Mouse (Mus musculus): ENCODE measurements around the gene Ptpre.
"Not testable (repeated sequence)": the region's sequence is repeated elsewhere in the genome, so short reads cannot be mapped to it uniquely, and the experiment has no call there.

The Ptpre gene

DNA sequence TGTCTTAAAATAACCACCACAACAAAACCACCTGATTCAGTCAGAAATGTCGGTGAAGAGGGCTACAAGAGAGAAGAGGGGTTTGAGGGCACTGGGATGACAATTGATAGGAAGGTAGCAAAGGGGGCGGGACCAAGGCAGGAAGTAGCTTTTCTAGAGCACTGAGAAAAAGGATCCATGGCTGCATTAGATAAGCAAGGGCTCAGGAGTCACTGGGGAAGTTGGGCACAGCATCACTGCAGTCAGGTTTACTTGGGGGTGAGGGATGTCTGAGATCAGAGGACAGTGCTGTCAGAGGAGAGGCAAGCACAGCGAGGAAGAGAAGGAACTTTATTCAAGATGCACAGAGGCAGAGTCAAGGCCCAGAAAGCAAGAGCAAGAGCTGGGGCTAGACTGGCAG is 1.4 kb upstream of the Ptpre start:
- DNase-seq = no peak

DNA sequence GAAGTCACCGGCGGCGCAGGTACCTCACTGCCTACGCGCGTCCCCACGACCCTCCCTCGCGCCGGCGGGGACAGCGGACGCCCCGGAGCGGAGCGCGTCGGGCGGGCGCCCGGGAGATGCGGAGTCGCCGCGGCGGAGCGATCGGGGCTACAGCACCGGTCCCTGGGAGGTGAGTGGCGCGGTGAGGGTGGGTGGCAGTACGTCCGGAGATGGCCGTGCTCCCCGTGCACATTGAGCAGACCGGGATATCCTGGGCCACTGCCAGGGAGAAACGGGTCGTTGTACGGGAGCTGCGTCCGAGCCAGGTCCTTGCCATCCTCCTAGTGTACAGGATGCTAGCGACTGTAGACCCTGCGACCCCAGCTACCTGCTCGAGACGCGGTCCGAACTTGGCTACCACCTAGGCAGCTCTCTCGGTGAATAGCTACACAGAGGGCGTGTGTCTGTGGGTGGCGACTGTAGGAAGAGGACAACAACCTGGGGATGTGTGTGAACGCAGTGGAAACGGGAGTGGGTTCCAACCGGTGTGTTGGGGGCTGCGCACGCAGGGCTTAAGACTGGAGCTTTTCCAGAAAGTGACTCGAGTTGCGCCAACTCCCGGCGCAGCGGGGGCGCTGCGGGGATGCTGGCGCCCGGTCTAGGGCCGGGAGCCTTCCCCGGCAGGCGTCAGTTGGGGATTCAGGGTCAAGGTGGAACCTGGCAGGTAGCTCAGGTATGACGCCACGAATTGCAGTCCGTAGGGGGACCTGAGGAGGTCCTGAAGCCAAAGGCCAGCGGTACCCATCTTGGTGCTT is 864 bp downstream of the Ptpre start:
- no peak for DNase-seq

DNA sequence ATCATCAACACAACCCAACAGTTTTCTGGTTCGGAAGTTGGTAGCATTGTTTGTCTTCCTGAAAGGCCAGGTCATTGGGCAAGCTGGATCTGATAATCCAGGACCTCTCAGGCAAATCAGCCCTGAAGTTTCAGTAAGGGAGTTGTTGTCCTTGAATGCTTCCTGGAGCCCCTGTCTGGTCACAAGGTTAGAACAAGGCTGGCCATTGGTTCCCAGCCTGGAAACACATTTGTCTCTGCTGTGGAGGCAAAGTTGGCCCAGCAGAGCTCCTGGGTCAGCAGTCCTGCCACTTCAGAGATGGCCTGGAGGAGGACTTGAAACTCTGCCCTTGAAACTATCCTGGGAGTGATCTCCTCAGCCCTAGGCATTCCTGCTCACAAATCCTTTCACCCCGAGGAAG is 2.1 kb downstream of the Ptpre start:
- DNase-seq = no peak

DNA sequence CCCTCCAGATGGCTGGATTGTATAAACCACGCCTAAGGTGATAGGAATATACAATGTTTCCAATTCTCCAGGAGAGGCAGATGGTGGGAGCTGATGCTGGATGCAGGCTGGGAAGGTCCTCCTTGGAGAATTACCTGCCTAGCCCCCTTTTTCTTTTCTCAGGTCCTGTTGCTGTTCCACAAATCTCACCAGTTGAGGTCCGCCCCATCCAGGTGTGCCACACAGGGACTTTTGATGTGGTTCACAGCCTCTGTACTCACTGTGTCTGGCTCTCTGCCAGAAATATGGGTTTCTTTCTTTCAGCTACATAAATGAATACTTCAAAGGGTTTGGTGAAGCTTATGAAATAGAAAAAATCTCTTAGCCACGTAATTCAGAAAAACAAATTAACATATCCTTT is 5.0 kb downstream of the Ptpre start:
- no peak for DNase-seq

DNA sequence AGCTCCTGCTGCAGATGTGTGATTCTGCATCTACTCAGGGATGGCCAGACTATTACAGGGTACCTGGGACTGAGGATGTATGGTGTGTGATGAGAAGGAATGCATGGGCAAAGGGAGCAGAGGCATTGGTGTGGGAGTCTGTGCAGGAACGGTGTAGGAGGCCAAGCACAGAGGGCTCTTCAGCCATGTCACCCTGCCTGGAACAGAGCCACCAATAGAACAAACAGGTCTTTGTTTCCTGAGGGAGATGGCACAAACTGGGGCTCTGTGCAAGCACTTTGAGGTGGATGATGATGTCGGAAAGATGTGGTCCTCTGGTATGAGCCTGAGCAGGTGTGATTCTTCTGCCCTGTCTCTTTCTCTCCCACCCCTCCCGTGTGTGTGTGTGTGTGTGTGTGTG is 5.8 kb downstream of the Ptpre start:
- DNase-seq = no peak

DNA sequence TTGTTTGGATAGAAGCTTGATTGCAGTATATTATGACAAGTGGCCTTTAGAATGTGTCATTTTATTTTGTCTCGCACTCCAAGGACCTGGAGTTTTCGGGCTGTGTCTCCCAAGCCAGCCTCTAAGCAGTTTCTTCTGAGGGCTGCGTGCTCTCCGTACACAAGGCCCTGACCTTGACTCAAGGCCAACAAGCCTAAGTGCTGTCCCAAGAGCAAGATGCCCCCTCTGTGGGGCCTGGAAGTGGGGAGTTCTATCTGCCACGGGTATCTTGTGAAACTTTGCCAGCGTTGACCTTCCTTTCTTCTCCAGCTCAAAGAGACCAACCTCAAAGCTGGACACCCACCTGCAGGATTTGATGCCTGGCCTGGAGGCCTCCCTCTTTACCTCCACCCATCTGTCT is 7.0 kb downstream of the Ptpre start:
- DNase-seq = no peak

DNA sequence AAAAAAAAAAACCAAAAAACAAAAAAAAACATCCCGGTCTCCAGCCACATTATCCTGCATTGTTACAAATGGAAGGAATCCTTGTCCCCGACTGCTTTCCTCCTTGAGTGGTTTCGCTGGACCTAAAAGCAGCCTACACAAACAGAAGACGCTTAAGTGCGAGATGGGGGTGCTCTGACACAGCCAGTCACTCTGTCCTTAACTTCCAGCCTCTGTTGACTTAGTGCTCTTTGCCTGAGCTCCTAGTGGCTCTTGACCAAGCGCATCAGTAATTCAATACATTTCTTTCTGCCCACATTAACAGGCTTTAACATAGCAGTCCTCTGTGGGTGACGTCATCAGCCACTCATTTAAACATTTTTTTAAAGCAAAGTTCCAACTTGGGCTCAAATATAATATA is 8.7 kb downstream of the Ptpre start:
- no peak for DNase-seq

DNA sequence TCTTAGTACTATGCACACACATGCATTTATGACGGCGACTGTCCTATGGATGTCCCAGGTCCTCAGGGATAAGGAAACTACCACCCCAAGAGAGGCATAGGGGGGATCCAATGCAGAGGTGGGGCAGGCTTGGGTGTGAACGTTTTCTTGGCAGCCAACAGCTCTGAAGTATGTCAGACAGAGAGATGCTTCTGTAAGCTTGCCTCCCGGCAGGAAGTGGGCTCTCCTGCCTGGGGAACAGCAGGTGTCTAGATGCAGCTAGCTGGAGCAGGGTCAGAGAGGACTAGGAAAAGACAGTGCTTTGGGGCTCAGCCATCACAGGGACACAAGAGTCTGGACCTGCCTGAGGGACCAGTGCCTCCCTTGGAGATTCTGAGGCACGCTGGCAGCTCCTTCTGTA is 9.2 kb downstream of the Ptpre start:
- no peak for DNase-seq

DNA sequence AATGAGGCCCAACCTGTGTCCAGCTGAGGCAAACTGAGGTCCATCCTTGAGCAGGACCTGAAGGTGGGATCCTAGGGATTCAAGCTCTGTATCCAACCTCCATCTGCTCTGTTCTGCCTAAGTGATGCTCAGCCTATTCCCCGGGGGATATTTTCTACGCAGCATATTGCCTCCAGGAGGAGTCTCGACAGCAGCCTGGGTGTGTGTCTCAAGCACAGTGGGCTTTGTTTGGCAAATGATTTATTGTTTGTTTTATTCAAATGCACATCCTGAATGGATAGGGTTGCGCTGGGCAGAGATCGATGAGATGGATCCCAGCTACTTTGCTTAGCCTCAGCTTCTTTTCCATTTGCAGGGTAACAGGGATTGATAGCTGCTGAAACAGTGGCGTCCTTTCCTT is 11.2 kb downstream of the Ptpre start:
- DNase-seq = no peak

DNA sequence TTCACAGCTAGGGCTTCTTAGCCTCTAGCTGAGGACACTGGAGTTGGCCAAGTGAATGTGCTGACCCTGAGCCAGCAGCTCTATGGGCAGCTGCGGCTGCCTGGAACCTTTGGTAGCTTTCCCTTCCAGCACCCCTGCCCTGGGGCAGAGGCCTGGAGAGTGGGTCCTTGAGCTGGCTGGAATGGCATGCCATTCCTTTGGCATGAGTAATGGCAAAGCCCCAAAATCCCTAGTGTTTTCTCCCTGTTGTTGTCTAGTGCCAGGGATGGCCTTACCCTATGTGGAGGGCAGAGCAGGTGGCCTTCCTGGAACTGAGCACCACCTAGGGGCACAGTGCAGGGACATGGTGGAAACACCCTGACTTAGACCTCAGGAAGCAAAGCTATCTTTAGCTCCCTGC is 14.3 kb downstream of the Ptpre start:
- no peak for DNase-seq

DNA sequence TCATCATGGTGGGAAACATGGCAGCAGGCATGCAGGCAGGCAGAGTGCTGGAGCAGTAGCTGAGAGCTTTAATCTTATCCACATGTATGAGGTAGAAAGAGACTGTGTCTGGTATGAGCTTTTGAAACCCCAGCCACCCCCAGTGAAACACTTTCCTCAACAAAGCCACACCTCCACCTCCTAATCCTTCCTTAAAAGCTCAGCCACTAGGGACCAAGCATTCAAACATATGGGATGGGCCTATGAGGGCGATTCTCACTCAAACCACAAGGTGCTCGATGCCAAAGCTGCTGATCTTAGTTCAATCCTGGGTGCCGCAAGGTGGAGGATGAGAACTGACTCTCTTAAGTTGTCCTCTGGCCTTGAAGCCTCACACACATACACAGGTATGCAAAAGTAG is 16.3 kb downstream of the Ptpre start:
- DNase-seq = no peak

DNA sequence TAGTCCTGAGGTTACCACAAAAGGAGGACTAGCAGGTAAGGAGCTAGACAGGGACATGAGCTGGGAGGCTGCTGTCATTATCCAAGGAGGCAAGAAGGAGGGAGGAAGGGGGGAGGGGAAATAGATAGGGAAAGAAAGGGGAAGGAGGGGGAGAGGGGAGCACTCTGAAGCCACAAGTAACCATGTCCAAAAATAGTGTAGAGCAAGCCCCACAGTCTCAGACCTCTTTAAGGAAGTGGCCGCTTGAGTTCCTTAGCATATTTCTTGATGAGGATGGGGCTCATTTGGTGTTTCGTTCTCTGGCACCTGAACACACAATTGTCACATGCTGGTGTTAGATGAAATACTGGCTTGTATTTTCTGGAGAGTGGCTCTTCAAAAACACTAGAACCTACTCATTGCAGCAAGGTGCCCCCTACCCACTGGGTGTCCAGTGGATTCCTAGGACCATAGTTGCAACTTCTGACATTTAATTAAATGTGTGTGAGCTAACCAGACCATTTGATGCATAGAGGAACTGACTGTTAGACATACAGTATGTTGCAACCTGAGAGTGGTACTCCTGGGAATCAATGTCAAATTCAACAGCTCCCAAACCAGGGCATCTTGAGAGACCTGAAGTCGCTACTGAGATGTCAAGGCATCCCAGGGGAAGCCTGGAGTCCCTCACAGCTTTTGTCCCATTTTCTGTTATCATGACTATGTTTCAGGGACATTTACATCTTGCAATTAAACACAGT is 19.6 kb downstream of the Ptpre start:
- DNase-seq = no peak

DNA sequence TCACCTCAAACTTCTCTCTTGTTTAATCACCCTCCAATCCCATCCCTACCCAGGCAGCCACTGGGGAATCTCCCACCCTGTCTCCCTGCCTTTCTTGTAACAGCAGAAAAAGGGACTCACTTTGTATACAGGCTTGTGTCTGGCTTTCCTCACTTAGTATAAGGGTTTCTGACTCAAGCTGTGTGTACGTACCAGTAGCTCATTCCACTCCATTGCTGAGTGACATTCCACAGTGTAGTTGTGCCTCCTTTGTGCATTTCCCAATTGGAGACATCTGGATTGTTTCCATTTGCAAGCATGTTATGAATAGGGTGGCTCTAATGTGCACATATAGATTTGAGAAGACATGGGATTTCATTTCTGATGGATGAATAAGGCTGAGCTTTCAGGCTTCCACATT is 23.0 kb downstream of the Ptpre start:
- DNase-seq = no peak

DNA sequence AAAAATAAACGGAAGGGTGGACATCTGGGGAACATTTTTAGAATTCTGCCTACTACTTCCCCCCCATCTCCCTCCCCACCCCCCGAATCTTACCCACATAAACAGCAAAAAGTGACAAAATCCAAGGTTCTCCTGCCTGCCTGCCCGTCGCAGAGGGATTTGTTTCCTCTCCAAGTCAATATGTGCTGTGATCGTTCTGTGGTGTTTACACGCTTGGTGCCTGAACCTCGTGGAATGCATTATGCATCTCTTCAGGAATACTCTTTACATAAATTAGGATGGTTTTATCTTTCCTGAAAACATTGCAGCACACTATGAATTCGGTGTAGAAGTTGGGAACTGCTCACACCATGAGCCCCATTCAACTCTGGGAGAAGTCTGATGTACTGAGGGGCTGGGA is 26.7 kb downstream of the Ptpre start:
- no peak for DNase-seq

DNA sequence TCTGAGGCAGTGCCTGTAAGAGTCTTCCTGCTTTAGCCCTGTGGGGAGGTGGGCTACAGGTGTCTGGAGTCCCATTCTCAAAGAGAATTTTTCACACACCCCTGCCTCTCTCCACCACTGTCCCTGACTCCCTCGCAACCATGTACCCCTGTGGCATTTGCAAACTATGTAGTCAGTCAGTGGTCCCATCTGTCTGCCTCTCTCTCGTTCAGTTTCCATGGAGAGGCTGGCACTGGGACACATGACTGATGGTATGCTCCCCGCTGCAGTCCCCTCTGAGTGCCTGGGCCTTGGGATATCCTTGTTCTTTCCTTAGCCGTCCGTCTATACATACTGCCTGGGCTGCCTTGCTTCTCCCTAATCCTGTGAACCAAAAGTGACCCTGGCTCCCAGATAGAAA is 28.7 kb downstream of the Ptpre start:
- no peak for DNase-seq

DNA sequence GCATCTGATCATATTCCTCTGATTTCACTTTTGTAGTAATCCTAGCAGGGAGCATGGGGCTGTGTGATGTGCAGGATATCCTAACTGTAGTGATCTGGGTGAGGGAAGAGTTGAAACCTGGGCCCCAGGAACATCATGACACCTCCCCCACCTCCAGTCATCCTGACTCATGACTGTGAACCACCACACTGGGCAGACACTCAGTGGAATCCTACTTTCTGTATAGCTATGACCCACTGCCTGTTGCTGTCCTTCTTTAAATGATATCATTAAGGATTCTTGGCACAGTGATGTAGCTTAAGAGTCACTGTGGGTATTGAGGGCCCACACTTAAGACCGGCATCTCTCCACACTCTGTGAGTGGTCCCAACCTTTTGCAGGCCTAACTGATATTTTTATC is 30.3 kb downstream of the Ptpre start:
- DNase-seq = no peak

DNA sequence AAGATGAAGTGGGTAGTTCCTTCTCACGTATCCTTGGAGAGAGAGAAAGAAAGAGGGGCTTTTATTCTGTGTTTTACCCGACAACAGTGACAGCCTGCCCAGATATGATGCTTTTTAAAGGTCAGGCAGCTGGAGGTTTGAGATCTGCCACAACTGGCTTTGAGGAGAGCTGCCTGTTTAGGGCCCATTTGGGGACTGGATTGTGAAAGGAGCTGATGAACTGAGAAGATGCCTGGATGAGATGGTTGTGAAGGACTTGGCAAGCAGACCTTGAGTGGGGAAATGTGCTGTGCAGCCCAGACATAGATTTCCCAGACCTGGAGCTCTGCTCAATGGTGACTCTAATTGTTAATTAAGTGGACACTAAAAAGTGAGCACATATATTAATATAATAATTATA is 31.3 kb downstream of the Ptpre start:
- no peak for DNase-seq

DNA sequence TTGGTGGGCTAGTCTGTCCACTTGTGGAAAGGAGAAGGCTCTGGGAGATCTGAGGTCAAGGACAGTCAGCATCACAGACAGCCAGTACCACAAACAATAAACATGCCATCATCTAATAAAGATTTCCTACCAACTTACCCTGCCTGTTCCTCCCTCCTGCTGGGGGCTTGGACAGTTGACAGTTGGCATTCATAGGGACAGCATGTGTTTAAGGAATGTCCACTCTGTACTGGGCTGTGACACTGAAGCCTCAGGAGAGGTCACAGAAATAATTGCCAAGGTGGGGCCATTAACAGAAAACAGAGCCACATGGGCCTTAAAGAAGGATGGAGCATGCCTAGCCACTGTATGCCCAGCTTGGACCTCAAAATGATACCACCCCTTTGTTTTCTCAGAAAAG is 34.1 kb downstream of the Ptpre start:
- no peak for DNase-seq

DNA sequence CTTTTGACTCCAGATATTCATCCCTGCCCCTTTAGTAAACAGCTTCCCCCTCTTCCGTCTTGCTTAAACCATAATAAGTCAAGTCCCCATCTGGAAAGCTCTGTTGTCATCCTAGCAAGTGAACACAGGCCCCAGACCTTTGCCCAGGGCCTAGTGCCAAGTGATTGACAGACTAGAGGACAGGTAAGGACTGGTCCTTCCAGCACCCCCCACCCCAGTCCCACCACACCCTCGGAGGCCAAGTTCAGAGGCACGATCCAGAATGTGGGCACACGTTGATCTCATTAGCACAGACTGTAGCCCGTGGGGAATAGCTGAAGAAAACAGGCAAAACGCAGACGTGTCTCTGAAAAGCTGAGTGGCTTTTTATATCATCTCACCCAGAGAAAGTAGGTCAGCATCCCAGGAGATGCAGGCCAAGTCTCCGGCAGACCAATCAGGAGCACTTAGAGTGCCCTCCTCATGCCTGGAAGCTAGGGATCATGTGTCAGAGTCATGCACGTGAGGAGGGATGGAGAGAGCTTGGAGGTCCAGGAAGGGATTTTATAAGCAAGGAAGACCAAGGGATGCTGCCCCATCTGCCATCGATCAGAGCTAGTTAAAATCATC is 34.8 kb downstream of the Ptpre start:
- DNase-seq = no peak

DNA sequence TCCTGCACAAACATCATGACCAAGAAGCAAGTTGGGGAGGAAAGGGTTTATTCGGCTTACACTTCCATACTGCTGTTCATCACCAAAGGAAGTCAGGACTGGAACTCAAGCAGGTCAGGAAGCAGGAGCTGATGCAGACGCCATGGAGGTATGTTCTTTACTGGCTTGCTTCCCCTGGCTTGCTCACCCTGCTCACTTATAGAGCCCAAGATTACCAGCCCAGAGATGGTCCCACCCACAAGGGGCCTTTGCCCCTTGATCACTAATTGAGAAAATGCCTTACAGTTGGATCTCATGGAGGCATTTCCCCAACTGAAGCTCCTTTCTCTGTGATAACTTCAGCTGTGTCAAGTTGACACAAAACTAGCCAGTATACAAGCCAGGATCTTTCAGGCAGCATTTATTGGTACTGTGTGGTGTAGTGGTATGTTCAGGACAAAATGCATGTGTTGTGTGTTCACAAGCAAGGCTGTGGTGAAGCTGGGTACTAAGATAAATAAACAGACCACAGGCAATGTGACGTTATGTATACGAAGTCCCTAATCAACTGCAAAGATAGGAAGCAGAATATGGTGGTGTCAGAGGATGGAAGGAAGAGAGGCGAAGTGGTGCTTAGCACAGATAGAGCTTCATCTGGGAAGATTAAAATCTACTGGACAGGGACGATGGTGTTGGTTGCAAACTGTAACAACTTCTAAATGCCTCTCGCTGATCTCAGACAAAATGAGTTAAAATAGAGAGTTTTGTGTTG is 38.2 kb downstream of the Ptpre start:
- DNase-seq = not testable (repeated sequence)

DNA sequence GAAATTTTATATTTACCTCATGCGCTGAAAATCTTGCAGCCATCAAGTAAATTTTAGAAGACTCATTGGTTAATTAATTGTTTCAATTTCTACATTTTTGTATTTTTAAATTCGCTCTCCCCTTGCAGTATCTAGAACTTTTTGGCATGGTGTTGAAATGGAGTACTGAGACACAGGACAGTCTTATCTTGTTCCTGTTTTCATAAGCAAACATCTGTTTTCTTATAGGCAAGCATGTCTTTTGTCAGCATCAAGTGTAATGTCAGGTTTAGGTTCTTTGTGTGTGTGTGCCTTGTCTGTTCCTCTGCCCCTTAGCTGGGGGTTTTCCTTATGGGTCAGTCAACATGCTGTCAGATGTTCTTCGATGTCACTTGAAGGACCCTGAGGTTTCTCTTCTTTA is 39.0 kb downstream of the Ptpre start:
- no peak for DNase-seq

DNA sequence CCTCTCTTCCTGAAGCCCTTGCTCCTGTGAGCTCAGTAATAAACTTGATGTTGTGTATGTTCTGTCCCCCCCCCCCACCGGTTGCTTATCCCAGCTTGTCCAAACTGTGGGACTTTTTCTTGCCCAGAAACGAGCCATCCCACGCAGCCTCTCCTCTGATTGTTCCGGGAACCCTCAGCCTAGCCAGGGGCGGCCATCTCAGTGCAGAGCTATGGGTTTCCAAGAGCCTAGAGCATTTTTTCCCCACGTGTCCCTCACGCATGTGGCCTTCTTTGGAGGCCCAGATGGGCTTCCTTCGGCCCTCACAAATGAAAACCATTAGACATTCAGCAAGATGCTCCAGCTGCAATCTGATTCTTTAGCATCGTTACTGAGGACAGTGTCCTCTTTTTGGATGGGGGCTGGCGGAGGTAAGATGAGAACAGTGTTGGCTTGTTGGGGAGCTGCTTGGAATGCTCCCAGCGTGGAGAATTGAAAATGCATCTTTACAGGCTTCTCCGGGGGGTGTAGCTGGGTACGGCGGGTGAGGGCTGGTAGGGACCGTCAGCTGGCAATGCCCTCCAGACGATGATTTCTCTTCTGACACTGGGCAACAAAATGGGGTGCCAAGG is 41.5 kb downstream of the Ptpre start:
- DNase-seq = no peak

Measured in spleen, adult 18-20 months (tissue).